Mouse (Mus musculus): ENCODE data around the gene Pex6.

GRCm38 (mm10) chr17:46763544-46763943, 52.3 kb downstream of the Pex6 start, which contains the start of gene Ptcra:
- no peak for TF ChIP-seq CTCF (conservative IDR thresholded peaks at IDR 0.05; ENCODE audit: low read length)
- no peak for TF ChIP-seq POU5F1 (IDR thresholded peaks at IDR 0.05; ENCODE audit: borderline replicate concordance, low read length)
